Mouse (Mus musculus): ENCODE results near the gene Scn3a. TPM values are rescaled to one million over a fixed set of nuclear protein-coding genes. Genes with fewer than 3 reads are reported as not detected.

Gene Scn3a
- total and polyA plus RNA-seq, 3 experiments, result 0.13 to 0.33 (median 0.24) TPM

- Histone ChIP-seq H3K27me3 (replicated peaks) (no peaks in the 10 kb centered on the region), H3K4me2 (ENCODE audit: insufficient read depth, low read depth, poor library complexity, severe bottlenecking) (no peak overlapping the region), H3K4me3 (replicated peaks in 1 of 3; ENCODE audit: low read depth in 2 of 3, low read length in 2 of 3, poor library complexity in 1 of 3) (no peak overlapping the region), H3K9ac (ENCODE audit: insufficient read depth, low read depth) (no peak overlapping the region), H3K9me3 (replicated peaks; ENCODE audit: low read length) (no peaks in the 10 kb centered on the region), H3K36me3 (replicated peaks in 1 of 2; ENCODE audit: control insufficient read depth in 1 of 2, insufficient read depth in 1 of 2, low read length in 1 of 2) (no peaks in the 10 kb centered on the region), H3K79me2 (replicated peaks; ENCODE audit: control insufficient read depth, extremely low read depth, insufficient read depth, poor library complexity, severe bottlenecking) (no peaks in the 10 kb centered on the region), H3K27ac (ENCODE audit: insufficient read depth, low read depth) (no peak overlapping the region), H3K4me1 (ENCODE audit: control insufficient read depth in 1 of 2, insufficient read depth in 2 of 2) (peaks cover 0 to 21% of the 10 kb centered on the region in 2 experiments; a peak in 1 of 4 replicates)
- DNase-seq (ENCODE audit: extremely low read depth), result no peak
- in situ Hi-C loops (cut with MboI; ENCODE audit: low pct_ligation_motif_present, low pct_unique_long_range_greater_than_20kb, low sequenced_read_pairs), result loop anchor here (25.0 kb wide), 1 partner anchor 415 kb away; no protein-coding TSS in a partner anchor
- TF ChIP-seq POLR2A (IDR thresholded peaks at IDR 0.05; ENCODE audit: low read depth, low read length) (no peak), MAZ (IDR thresholded peaks at IDR 0.05; ENCODE audit: low read depth, low read length) (no peak), USF2 (conservative IDR thresholded peaks at IDR 0.05; ENCODE audit: low read depth, low read length) (no peak), JUN (IDR thresholded peaks at IDR 0.05; ENCODE audit: insufficient read depth, low read depth, low read length) (no peak), RAD21 (IDR thresholded peaks at IDR 0.05; ENCODE audit: low read depth, low read length) (no peak), POLR2AphosphoS2 (IDR thresholded peaks at IDR 0.05; ENCODE audit: low read depth, low read length) (no peak), KAT2A (IDR thresholded peaks at IDR 0.05; ENCODE audit: insufficient replicate concordance, low read length) (no peak), TCF12 (IDR thresholded peaks at IDR 0.05; ENCODE audit: low read depth, low read length) (no peak), ZMIZ1 (IDR thresholded peaks at IDR 0.05; ENCODE audit: low read depth, low read length) (no peak), UBTF (IDR thresholded peaks at IDR 0.05; ENCODE audit: low read depth, low read length) (no peak), ZC3H11A (IDR thresholded peaks at IDR 0.05; ENCODE audit: low read depth, low read length) (no peak), BHLHE40 (IDR thresholded peaks at IDR 0.05; ENCODE audit: low read depth, low read length) (no peak), JUND (conservative IDR thresholded peaks at IDR 0.05; ENCODE audit: low read depth, low read length) (no peak), EP300 (IDR thresholded peaks at IDR 0.05; ENCODE audit: low read length) (no peak), GABPA (IDR thresholded peaks at IDR 0.05; ENCODE audit: insufficient replicate concordance, low read depth, low read length) (no peak)
- dilution Hi-C loops (cut with MboI; ENCODE audit: extremely low pct_ligation_motif_present, extremely low pct_unique_long_range_greater_than_20kb, low sequenced_read_pairs), result no loop called here
These were observed 14.7 kb downstream of the Scn3a start for GRCm38 (mm10) chr2:65552727-65553126.

DNA sequence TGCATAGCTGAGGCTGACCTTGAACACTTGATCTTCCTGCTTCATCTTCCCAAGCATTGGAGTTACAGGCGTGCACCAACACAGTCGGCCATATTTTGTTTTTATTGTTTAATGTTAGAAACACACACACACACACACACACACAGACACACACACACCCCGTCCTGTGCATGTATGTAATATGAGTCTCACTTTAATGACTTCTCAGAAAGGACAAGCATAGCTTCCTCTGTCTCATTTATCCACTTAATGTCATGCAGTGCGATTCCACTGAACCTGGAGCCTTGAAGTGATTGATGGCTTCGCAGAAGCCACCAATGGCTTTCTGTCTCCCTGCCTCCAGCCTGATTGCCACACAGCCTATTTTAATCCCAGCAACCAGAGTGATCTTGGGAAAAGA, 15.2 kb downstream of the Scn3a start:
- no peak overlapping the region for H3K4me3 ChIP-seq (replicated peaks in 1 of 3; ENCODE audit: low read depth in 2 of 3, low read length in 2 of 3, poor library complexity in 1 of 3)
- no peak for DNase-seq (ENCODE audit: extremely low read depth)
- H3K79me2 ChIP-seq (replicated peaks; ENCODE audit: control insufficient read depth, extremely low read depth, insufficient read depth, poor library complexity, severe bottlenecking), result no peaks in the 10 kb centered on the region
- H3K27me3 ChIP-seq (replicated peaks), result no peaks in the 10 kb centered on the region
- dilution Hi-C loops (cut with MboI; ENCODE audit: extremely low pct_ligation_motif_present, extremely low pct_unique_long_range_greater_than_20kb, low sequenced_read_pairs), result no loop called here
- in situ Hi-C loops (cut with MboI; ENCODE audit: low pct_ligation_motif_present, low pct_unique_long_range_greater_than_20kb, low sequenced_read_pairs), result loop anchor here (25.0 kb wide), 1 partner anchor 415 kb away; no protein-coding TSS in a partner anchor
- no peaks in the 10 kb centered on the region for H3K36me3 ChIP-seq (replicated peaks in 1 of 2; ENCODE audit: control insufficient read depth in 1 of 2, insufficient read depth in 1 of 2, low read length in 1 of 2)
- H3K9me3 ChIP-seq (replicated peaks; ENCODE audit: low read length), result no peaks in the 10 kb centered on the region
- H3K9ac ChIP-seq (ENCODE audit: insufficient read depth, low read depth), result no peak overlapping the region
- TF ChIP-seq SMC3 (IDR thresholded peaks at IDR 0.05; ENCODE audit: low read depth, low read length), result no peak
- no peak for TF ChIP-seq USF2 (conservative IDR thresholded peaks at IDR 0.05; ENCODE audit: low read depth, low read length)
- TF ChIP-seq HCFC1 (IDR thresholded peaks at IDR 0.05; ENCODE audit: low read depth, low read length), result no peak
- no peak for TF ChIP-seq UBTF (IDR thresholded peaks at IDR 0.05; ENCODE audit: low read depth, low read length)
- no peak for TF ChIP-seq E2F4 (IDR thresholded peaks at IDR 0.05; ENCODE audit: insufficient replicate concordance, low read depth, low read length)
- TF ChIP-seq ZKSCAN1 (IDR thresholded peaks at IDR 0.05; ENCODE audit: borderline replicate concordance, low read depth, low read length), result no peak
- no peak for TF ChIP-seq BHLHE40 (IDR thresholded peaks at IDR 0.05; ENCODE audit: low read depth, low read length)
- H3K4me2 ChIP-seq (ENCODE audit: insufficient read depth, low read depth, poor library complexity, severe bottlenecking), result no peak overlapping the region
- H3K4me1 ChIP-seq (ENCODE audit: control insufficient read depth in 1 of 2, insufficient read depth in 2 of 2), result peaks cover 0 to 26% of the 10 kb centered on the region in 2 experiments; a peak in 2 of 4 replicates
- no peak overlapping the region for H3K27ac ChIP-seq (ENCODE audit: insufficient read depth, low read depth)

Measured in CH12.LX (cell line).